Mouse (Mus musculus) liver, embryonic 15.5 days (tissue): Measurements from ENCODE around the gene Nme1. TPM values are rescaled to one million over a fixed set of nuclear protein-coding genes. Genes with fewer than 3 reads are reported as not detected.

ENCODE experiments used
- ATAC-seq: fragments of 200-750 bp; cut with Nextera tagmentation; 2 replicates; pipeline ENCODE4 v1.8.0; 2017; ENCODE audit warnings: moderate number of reproducible peaks, mild to moderate bottlenecking, moderate library complexity; ENCODE audit not compliant: insufficient read depth
- H3K27ac ChIP-seq: fragments of 300-500 bp; sonication (generic); replicated peaks from 2 replicates; pipeline ENCODE4 v1.5.1; 2015; ENCODE audit warnings: mild to moderate bottlenecking, inconsistent platforms
- H3K27me3 ChIP-seq: fragments of 300-500 bp; sonication (generic); 2 replicates; pipeline ENCODE4 v1.6.1; 2015; ENCODE audit warnings: mild to moderate bottlenecking, inconsistent platforms
- H3K36me3 ChIP-seq: fragments of 300-500 bp; sonication (generic); replicated peaks from 2 replicates; pipeline ENCODE4 v1.6.1; 2015; ENCODE audit warnings: moderate library complexity, mild to moderate bottlenecking, inconsistent platforms
- H3K4me1 ChIP-seq: fragments of 300-500 bp; sonication (generic); replicated peaks from 2 replicates; pipeline ENCODE4 v1.6.1; 2015; ENCODE audit warnings: inconsistent platforms
- H3K4me2 ChIP-seq: fragments of 300-500 bp; sonication (generic); 2 replicates; pipeline ENCODE4 v1.6.1; 2015; ENCODE audit warnings: moderate library complexity, mild to moderate bottlenecking, inconsistent platforms
- H3K4me3 ChIP-seq: fragments of 300-500 bp; sonication (generic); replicated peaks from 2 replicates; pipeline ENCODE4 v1.5.1; 2015; ENCODE audit warnings: mild to moderate bottlenecking, inconsistent platforms
- H3K9ac ChIP-seq: fragments of 300-500 bp; sonication (generic); 2 replicates; pipeline ENCODE4 v1.6.1; 2015; ENCODE audit warnings: moderate library complexity, mild to moderate bottlenecking, inconsistent platforms
- H3K9me3 ChIP-seq: fragments of 300-500 bp; sonication (generic); replicated peaks from 2 replicates; pipeline ENCODE4 v1.6.1; 2016; ENCODE audit warnings: inconsistent platforms
- WGBS: fragments of 180-500 bp; shearing (Covaris S2); methylation state at CpG from one replicate; pipeline ENCODE4 v1.1.7; 2015; ENCODE audit warnings: mixed read lengths; ENCODE audit not compliant: insufficient replicate concordance; 5-methylcytosine and 5-hydroxymethylcytosine counted together
- polyA plus RNA-seq: library from polyadenylated mRNA; unstranded; fragments of >200 nt; fragmentation: Nextera tagmentation; extraction: Ambion mirVana; gene quantifications from 2 replicates; pipeline ENCODE4 v1.2.1, GENCODE M21; 2015

The Nme1 gene
- polyA plus RNA-seq, 1 experiment from 2014 or later: 107 TPM

DNA sequence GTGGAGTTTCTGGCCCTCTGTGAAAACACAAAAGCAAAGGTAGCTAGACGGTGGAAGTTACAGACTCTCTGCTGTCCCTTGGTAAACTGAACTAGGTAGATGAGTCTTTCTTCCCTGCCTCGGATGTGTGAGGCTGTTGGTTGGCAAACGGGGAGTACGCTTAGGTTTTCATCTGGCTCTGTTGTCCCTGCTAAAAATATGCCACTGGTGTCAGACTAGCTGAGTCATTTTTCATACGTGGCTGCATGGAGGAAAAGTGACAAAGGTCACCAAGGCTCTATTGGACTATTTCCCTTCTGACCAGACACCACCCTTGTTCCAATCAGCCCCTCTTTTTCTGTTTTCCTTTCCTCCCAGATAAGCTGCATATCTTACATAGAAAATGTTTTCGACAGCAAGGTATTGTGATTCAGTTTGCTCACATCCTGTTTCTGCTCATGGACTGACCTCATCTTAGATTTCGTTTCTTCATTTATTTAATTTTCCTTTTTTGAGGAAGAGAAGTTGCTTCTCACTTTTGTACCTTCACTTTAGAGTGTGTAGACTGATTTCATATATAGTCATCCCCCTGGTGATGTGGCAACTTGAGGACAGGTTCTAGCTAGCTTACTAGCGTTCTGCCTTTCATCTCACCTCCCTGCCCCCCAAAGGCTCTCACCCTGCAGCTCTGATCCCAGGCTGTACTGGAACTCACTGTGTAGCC, 19.5 kb upstream of the Nme1 start:
- Histone ChIP-seq H3K9ac (no peak overlapping the region), H3K27ac (peak overlapping the region; percentile 48), H3K4me3 (no peak overlapping the region), H3K4me1 (peaks cover 15% of the 10 kb centered on the region), H3K36me3 (no peaks in the 10 kb centered on the region), H3K27me3 (no peaks in the 10 kb centered on the region), H3K4me2 (no peak overlapping the region), H3K9me3 (no peaks in the 10 kb centered on the region)
- WGBS: 25% methylated on average over 8 of the region's 8 CpGs
- 0 out of 2 replicates have a peak, but pooled peaks have one; percentile 31 for ATAC-seq

DNA sequence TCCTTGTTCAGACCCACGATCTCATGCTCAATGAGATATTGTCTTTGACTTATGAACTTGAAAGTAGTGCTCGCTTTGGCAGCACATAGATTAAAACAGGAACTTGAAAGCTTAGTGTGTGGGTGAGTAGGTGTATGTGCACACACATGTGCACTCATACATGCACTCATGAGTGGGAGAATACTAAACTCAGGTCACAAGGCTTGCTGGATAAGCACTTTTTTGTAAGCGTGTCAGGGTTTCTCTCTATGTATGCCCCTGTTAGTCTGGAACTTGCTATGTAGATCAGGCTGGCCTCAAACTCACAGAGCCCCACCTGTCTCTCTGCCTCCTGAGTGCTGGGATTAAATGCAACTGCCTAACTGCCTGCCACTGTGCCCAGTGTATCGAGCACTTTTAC, 18.7 kb upstream of the Nme1 start:
- Histone ChIP-seq H3K4me2 (no peak overlapping the region), H3K27ac (no peak overlapping the region), H3K9ac (no peak overlapping the region), H3K4me1 (peaks cover 15% of the 10 kb centered on the region), H3K36me3 (no peaks in the 10 kb centered on the region), H3K4me3 (no peak overlapping the region), H3K9me3 (no peaks in the 10 kb centered on the region), H3K27me3 (no peaks in the 10 kb centered on the region)
- 62% methylated on average over 4 of the region's 4 CpGs for WGBS
- no peak for ATAC-seq

DNA sequence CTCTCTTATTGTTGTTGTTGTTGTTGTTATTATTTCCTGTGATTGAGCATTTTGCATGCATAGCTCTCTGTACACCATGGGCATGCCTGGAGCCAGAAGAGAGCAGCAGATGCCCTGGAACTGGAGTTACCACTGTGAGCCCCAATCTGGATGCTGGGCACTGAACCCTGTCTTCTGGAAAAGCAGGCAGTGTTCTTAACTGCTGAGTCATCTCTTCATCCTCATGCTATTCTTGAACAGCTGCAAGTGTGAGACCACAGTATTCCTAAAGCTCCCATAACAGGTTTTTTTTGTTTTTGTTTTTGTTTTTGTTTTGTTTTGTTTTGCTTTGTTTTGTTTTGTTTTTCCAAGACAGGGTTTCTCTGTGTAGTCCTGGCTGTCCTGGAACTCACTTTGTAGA, 18.0 kb upstream of the Nme1 start:
- H3K9me3 ChIP-seq: no peaks in the 10 kb centered on the region
- H3K36me3 ChIP-seq: no peaks in the 10 kb centered on the region
- H3K27me3 ChIP-seq: no peaks in the 10 kb centered on the region
- H3K4me1 ChIP-seq: peaks cover 15% of the 10 kb centered on the region
- H3K4me2 ChIP-seq: no peak overlapping the region
- H3K27ac ChIP-seq: no peak overlapping the region
- no peak overlapping the region for H3K4me3 ChIP-seq
- H3K9ac ChIP-seq: no peak overlapping the region
- no peak for ATAC-seq

DNA sequence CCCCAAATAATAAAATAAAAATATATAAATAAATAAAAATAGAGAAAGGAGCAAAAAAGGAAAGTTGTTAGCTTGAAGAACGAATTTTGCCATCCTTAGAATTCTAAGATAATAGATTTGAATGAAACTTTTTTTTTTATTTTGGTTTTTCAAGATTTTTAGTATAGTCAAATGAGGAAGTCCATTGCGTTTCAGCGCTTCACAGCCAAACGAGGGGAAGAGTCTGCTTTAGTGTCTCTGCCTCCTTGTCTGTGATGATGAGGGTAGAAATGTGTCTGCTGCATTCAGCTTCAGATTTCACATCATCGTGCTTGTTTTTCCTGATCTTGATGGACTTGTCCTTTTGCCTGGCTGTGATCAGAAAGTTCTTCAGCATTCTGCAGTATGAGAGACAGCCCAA, 16.9 kb upstream of the Nme1 start:
- 58% methylated on average over 5 of the region's 5 CpGs for WGBS

DNA sequence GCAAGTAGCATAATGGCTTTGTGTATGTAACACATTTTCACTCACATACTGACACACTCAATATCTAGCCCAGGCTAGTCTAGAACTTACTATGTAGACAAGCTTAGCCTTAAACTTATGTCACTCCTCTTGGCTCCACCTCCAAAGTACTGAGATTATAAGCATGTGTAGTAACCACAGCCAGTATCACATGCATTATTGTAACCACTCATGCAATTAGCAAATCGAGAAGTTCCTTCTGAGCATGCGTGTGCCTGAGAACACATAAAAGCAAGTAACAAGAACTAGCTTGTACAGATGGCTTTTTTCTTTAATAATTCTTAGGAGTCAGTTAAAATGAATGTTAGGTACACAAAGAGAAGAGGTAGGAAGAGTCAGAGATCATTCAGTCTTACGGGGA, 16.3 kb upstream of the Nme1 start:
- H3K4me3 ChIP-seq: no peak overlapping the region
- no peak overlapping the region for H3K27ac ChIP-seq
- 73% methylated on average over 3 of the region's 3 CpGs for WGBS
- no peak for ATAC-seq
- H3K4me1 ChIP-seq: peaks cover 15% of the 10 kb centered on the region
- no peak overlapping the region for H3K4me2 ChIP-seq
- no peaks in the 10 kb centered on the region for H3K9me3 ChIP-seq
- H3K27me3 ChIP-seq: no peaks in the 10 kb centered on the region
- no peak overlapping the region for H3K9ac ChIP-seq
- H3K36me3 ChIP-seq: no peaks in the 10 kb centered on the region

More for the DNA sequence above, 16.9 kb upstream of the Nme1 start:
- Histone ChIP-seq H3K4me3 (no peak overlapping the region), H3K9me3 (no peaks in the 10 kb centered on the region), H3K27ac (no peak overlapping the region), H3K4me1 (peaks cover 15% of the 10 kb centered on the region), H3K4me2 (no peak overlapping the region), H3K36me3 (no peaks in the 10 kb centered on the region), H3K9ac (no peak overlapping the region), H3K27me3 (no peaks in the 10 kb centered on the region)
- ATAC-seq: no peak

DNA sequence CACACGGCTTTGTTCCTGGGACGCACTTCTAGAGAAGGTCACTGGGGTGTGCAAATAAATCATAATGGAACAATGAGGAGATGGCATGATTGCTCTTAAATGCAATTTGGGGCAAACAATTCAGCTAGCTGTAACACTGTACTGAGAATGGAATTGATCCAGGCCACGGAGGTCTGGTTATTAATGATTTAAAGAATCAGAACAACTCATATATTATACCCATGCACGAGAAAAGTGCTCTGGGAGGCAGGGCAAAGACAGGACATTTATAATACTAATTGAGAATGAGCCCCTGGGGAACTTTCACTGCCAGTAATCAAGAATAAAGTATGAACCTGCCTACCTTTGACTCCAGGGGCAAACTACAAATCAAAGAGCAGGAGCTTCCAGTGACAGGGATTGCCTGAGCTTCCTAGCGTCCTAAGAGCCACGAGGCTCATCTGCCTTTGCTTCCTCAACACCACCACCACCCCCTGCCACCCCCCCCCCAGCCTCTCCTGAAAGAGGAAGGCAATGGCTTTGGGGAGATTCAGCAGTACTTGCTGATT, 11.3 kb upstream of the Nme1 start:
- no peak for ATAC-seq
- no peak overlapping the region for H3K27ac ChIP-seq
- no peak overlapping the region for H3K9ac ChIP-seq
- H3K4me3 ChIP-seq: no peak overlapping the region
- no peaks in the 10 kb centered on the region for H3K27me3 ChIP-seq
- no peaks in the 10 kb centered on the region for H3K4me1 ChIP-seq
- H3K4me2 ChIP-seq: no peak overlapping the region
- 47% methylated on average over 6 of the region's 6 CpGs for WGBS
- H3K36me3 ChIP-seq: no peaks in the 10 kb centered on the region
- H3K9me3 ChIP-seq: no peaks in the 10 kb centered on the region

DNA sequence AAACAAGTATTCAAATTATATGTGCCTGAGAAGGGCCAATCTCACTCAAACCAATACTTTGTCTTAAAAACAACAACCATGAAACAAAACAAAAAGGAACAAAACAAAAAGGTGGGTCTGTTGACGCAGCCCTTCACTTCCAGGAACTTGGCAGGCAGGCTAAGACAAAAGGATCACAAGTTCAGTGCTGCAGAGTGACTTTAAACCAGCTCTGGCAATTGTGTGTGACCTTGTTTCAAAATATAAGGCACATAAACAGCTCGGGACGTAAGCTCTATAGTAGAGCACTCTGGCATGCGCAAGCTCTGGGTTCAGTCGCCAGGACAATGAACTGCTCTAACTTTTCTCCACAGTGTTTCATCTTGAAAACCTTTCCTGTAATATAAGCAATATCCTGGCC, 4.6 kb upstream of the Nme1 start:
- 79% methylated on average over 5 of the region's 5 CpGs for WGBS
- peaks cover 9% of the 10 kb centered on the region for H3K4me1 ChIP-seq
- no peaks in the 10 kb centered on the region for H3K36me3 ChIP-seq
- no peaks in the 10 kb centered on the region for H3K27me3 ChIP-seq
- no peak for ATAC-seq
- no peak overlapping the region for H3K4me2 ChIP-seq
- no peak overlapping the region for H3K4me3 ChIP-seq
- no peak overlapping the region for H3K27ac ChIP-seq
- H3K9ac ChIP-seq: no peak overlapping the region
- H3K9me3 ChIP-seq: no peaks in the 10 kb centered on the region

DNA sequence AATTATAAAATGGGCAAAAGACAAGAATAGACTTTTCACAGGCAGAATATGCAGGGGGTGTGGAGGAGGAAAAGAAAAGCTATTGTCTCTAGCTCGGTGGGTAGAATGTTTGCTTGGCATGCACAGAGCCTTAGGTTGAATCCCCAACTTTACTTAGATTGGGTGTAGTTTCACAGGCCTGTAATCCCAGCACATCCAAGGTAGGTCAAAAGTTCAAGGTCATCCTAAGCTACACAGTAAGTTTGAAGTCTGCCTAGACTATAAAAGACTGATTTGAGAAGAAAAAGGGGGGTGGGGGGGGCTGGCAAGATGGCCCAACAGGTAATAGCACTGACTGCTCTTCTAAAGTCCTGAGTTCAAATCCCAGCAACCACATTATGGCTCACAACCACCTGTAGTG, 1.5 kb upstream of the Nme1 start:
- Histone ChIP-seq H3K27ac (no peak overlapping the region), H3K9me3 (no peaks in the 10 kb centered on the region), H3K4me3 (no peak overlapping the region), H3K9ac (no peak overlapping the region), H3K36me3 (peaks cover 15% of the 10 kb centered on the region), H3K27me3 (no peaks in the 10 kb centered on the region), H3K4me1 (peaks cover 31% of the 10 kb centered on the region), H3K4me2 (no peak overlapping the region)
- WGBS: 65% methylated on average over 1 of the region's 1 CpGs
- ATAC-seq: no peak

DNA sequence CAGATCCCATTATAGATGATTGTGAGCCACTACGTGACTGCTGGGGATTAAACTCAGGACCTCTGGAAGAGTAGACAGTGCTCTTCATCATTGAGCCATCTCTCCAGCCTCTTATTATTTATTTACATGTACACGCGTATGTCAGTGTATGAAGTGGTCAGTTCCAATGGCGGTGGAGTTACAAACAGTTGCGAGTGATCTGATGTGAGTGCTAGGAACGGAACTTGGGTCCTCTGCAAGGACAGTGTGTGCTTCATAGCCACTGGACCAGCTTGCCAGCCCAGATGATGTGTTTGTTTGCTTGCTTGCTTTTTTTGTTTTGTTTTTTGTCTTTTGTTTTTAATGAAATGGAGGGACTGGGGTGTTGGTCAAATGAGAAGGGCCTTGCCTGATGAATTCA, 850 bp upstream of the Nme1 start:
- Histone ChIP-seq H3K4me1 (peaks cover 31% of the 10 kb centered on the region), H3K4me2 (peak overlapping the region; percentile 90), H3K27me3 (no peaks in the 10 kb centered on the region), H3K9ac (no peak overlapping the region), H3K27ac (no peak overlapping the region), H3K4me3 (no peak overlapping the region; the same call in 1 of the 2 replicates), H3K36me3 (peaks cover 21% of the 10 kb centered on the region), H3K9me3 (no peaks in the 10 kb centered on the region)
- no peak for ATAC-seq
- WGBS: 92% methylated on average over 6 of the region's 6 CpGs

DNA sequence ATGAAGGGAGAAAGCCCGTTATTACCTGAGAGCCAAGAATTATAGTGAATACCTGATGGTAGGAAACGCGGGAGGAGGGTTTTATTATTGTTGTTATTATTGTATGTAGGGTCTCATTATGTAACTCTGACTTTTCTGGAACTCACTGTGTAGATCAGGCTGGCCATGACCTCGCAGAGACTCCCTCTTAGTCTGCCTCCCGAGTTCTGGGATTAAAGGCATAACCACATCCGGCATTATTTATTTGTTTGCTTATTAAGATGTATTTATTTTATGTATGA, 467 bp upstream of the Nme1 start:
- ATAC-seq: no peak
- Histone ChIP-seq H3K9me3 (no peaks in the 10 kb centered on the region), H3K4me3 (peak overlapping the region; percentile 75), H3K9ac (peak overlapping the region; percentile 72), H3K27me3 (no peaks in the 10 kb centered on the region), H3K4me2 (peak overlapping the region; percentile 90), H3K4me1 (peaks cover 31% of the 10 kb centered on the region), H3K36me3 (peaks cover 25% of the 10 kb centered on the region), H3K27ac (peak overlapping the region; percentile 69; the same call in 1 of the 2 replicates)
- WGBS: 36% methylated on average over 6 of the region's 6 CpGs

DNA sequence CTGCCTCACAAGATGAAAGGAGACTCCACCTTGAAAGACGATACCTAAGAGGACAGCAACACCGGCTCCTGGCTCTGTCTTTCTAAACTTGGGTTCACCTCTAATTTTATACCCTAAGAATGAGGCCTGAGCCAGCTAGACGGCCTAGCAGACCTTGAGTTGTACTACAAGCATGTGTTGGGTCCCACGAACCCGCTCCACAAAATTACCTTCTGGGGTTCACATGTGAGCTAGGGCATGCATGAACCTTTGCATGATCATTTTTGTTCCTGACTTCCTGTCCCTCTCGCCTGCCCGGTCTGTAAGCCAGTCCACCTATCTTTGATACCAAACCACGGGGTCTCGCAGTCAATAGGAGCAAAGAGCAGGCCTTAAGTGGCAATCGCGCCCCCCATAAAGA, 940 bp downstream of the Nme1 start:
- WGBS: under 1% methylated on average over 11 of the region's 11 CpGs
- Histone ChIP-seq H3K4me2 (peak overlapping the region; percentile 90), H3K4me3 (peak overlapping the region; percentile 75), H3K9ac (peak overlapping the region; percentile 72), H3K9me3 (no peaks in the 10 kb centered on the region), H3K27me3 (no peaks in the 10 kb centered on the region), H3K36me3 (peaks cover 38% of the 10 kb centered on the region), H3K27ac (peak overlapping the region; percentile 69), H3K4me1 (peaks cover 31% of the 10 kb centered on the region)
- ATAC-seq: no peak

DNA sequence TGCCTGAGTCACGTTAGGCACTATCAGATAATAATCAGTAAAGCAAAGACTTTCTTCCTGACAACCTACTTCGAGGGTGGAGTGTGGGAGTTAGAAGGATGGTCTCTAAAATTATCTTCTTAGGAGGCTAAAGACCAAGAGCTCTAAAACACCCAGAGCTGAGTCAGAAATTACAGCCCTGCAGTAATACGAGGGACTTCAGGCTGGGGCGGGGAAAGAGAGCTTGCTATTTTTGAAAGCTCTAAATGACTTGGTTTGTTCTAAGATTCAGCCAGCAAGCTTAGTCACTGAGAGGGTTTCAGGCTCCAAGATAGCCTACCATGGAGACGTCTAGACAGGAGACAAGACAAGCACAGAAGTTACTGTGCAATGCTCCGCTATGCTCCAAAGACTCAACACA, 2.9 kb downstream of the Nme1 start:
- no peaks in the 10 kb centered on the region for H3K9me3 ChIP-seq
- peaks cover 56% of the 10 kb centered on the region for H3K36me3 ChIP-seq
- no peaks in the 10 kb centered on the region for H3K27me3 ChIP-seq
- H3K27ac ChIP-seq: no peak overlapping the region
- H3K4me2 ChIP-seq: no peak overlapping the region
- H3K9ac ChIP-seq: no peak overlapping the region
- no peak for ATAC-seq
- peaks cover 31% of the 10 kb centered on the region for H3K4me1 ChIP-seq
- H3K4me3 ChIP-seq: no peak overlapping the region
- 61% methylated on average over 6 of the region's 6 CpGs for WGBS
